In the genomic region with DNA sequence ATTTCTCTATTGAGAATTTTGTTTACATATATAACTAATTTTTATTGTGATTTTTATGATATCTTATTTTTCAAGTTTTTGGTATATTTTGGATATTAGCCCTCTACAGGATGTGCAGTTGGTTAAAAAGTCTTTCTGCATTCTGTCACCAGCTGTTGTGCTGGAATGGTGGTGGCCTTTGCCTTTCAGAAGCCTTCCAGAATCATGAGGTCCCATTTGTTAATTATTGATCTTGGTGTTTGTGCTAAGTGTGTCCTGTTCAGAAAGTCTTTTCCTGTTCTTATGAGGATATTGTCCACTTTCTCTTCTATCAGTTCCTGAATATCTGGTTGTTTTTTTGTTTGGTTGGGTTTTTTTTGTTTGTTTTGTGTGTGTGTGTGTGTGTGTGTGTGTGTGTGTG, we compare ENCODE assay signal across 22 mouse cellular contexts.
A peak's percentile ranks its signal among the peaks of the same experiment; 100 is the strongest.
DNase-seq lines count a peak whose midpoint lies in the region; ATAC-seq and TF ChIP-seq lines count a peak whose summit lies in the region.
"Had no signal": no experiment of that assay in that cellular context is flagged by ENCODE, and none has a peak within 500 bp of the region (broad histone marks: within the 10 kb centered on the region; RNA-seq: fewer than 3 reads in every experiment).

No protein-coding gene starts in this region.

- peak; percentile 68 for DNase-seq in kidney, adult 2 months
- no peak for DNase-seq in kidney, postnatal 4 days
- peak; percentile 65 for DNase-seq in kidney, adult 9 months
- peak; percentile 1 for DNase-seq in liver, adult 2 months (ENCODE audit: extremely low read depth, low read depth, low spot score)
- no peak for DNase-seq in liver, embryonic 11.5 days (ENCODE audit: low spot score)
- DNase-seq: adrenal gland, adult 2 months; adrenal gland, postnatal 10 days; adrenal gland, postnatal 25 days; cerebellum, adult 11 months; cerebellum, adult 18-20 months; cerebellum, adult 8-10 months; cerebellum, adult 9-11 months; cerebellum, postnatal 14 days; cerebellum, postnatal 36 days; embryo, embryonic 11 days had no signal

- no peak overlapping the region for H3K9ac ChIP-seq in kidney, embryonic 14.5 days (ENCODE audit: low read depth, low read length)
- H3K9ac ChIP-seq in liver, adult 2 months (ENCODE audit: low read depth, low read length): no peak overlapping the region
- no peak overlapping the region for H3K9ac ChIP-seq in liver, embryonic 11.5 days (ENCODE audit: low read depth, low read length)
- H3K9ac ChIP-seq: embryonic facial prominence, embryonic 13.5 days; embryonic facial prominence, embryonic 15.5 days; forebrain, embryonic 12.5 days had no signal

- H3K79me2 ChIP-seq in liver, adult 2 months (ENCODE audit: control insufficient read depth, insufficient read depth, low read length): no peaks in the 10 kb centered on the region

- H3K4me3 ChIP-seq in kidney, adult 2 months (ENCODE audit: insufficient read depth, low read depth, low read length): no peak overlapping the region
- no peak overlapping the region for H3K4me3 ChIP-seq in kidney, embryonic 14.5 days (ENCODE audit: low read length)
- no peak overlapping the region for H3K4me3 ChIP-seq in liver, adult 2 months (ENCODE audit: insufficient read depth, low read depth, low read length)
- no peak overlapping the region for H3K4me3 ChIP-seq in liver, embryonic 11.5 days (ENCODE audit: low read depth, low read length)
- H3K4me3 ChIP-seq: embryonic facial prominence, embryonic 13.5 days; embryonic facial prominence, embryonic 15.5 days; erythroblast, embryonic 14.5 days; forebrain, embryonic 10.5 days; forebrain, embryonic 12.5 days had no signal

- H3K36me3 ChIP-seq in kidney, adult 2 months (ENCODE audit: control insufficient read depth, insufficient read depth, low read length): no peaks in the 10 kb centered on the region
- H3K36me3 ChIP-seq in kidney, embryonic 14.5 days (ENCODE audit: control insufficient read depth, insufficient read depth, low read length): no peaks in the 10 kb centered on the region
- H3K36me3 ChIP-seq in liver, adult 2 months (ENCODE audit: control insufficient read depth, insufficient read depth, low read length): no peaks in the 10 kb centered on the region
- no peaks in the 10 kb centered on the region for H3K36me3 ChIP-seq in liver, embryonic 11.5 days (ENCODE audit: control insufficient read depth, insufficient read depth, low read length)
- H3K36me3 ChIP-seq: embryonic facial prominence, embryonic 13.5 days; embryonic facial prominence, embryonic 15.5 days; forebrain, embryonic 10.5 days; forebrain, embryonic 12.5 days had no signal

- ATAC-seq in kidney, embryonic 14.5 days (ENCODE audit: low FRiP score, low TSS enrichment): no peak
- ATAC-seq in liver, embryonic 11.5 days (replicated peaks; ENCODE audit: low FRiP score): no peak
- ATAC-seq: forebrain, embryonic 14.5 days had no signal

- no peaks in the 10 kb centered on the region for H3K4me1 ChIP-seq in kidney, adult 2 months (ENCODE audit: control insufficient read depth, insufficient read depth, low read length)
- H3K4me1 ChIP-seq in kidney, embryonic 14.5 days (ENCODE audit: control insufficient read depth, insufficient read depth, low read length): no peaks in the 10 kb centered on the region
- no peaks in the 10 kb centered on the region for H3K4me1 ChIP-seq in liver, adult 2 months (ENCODE audit: control insufficient read depth, insufficient read depth, low read length)
- no peaks in the 10 kb centered on the region for H3K4me1 ChIP-seq in liver, embryonic 11.5 days (replicated peaks; ENCODE audit: control insufficient read depth, insufficient read depth, low read length)
- H3K4me1 ChIP-seq: embryonic facial prominence, embryonic 13.5 days; embryonic facial prominence, embryonic 15.5 days; forebrain, embryonic 10.5 days; forebrain, embryonic 12.5 days had no signal

- no peaks in the 10 kb centered on the region for H3K27me3 ChIP-seq in kidney, adult 2 months (replicated peaks; ENCODE audit: control insufficient read depth, insufficient read depth, low read length)
- H3K27me3 ChIP-seq in kidney, embryonic 14.5 days (ENCODE audit: control insufficient read depth, insufficient read depth, low read length): no peaks in the 10 kb centered on the region
- H3K27me3 ChIP-seq in liver, adult 2 months (ENCODE audit: control insufficient read depth, insufficient read depth, low read length): no peaks in the 10 kb centered on the region
- no peaks in the 10 kb centered on the region for H3K27me3 ChIP-seq in liver, embryonic 11.5 days (replicated peaks; ENCODE audit: control insufficient read depth, insufficient read depth, low read length)
- H3K27me3 ChIP-seq: embryonic facial prominence, embryonic 13.5 days; embryonic facial prominence, embryonic 15.5 days; forebrain, embryonic 12.5 days had no signal

- no peak for TF ChIP-seq CTCF in kidney, adult 2 months (conservative IDR thresholded peaks at IDR 0.05; ENCODE audit: insufficient read depth, insufficient read length, low read depth, low read length)
- no peak for TF ChIP-seq CTCF in liver, adult 2 months (IDR thresholded peaks at IDR 0.05; ENCODE audit: low read depth, low read length)

- no peaks in the 10 kb centered on the region for H3K9me3 ChIP-seq in kidney, embryonic 14.5 days (ENCODE audit: control insufficient read depth, low read length)
- H3K9me3 ChIP-seq in liver, embryonic 11.5 days (ENCODE audit: control insufficient read depth, low read length): no peaks in the 10 kb centered on the region
- H3K9me3 ChIP-seq: embryonic facial prominence, embryonic 13.5 days; embryonic facial prominence, embryonic 15.5 days had no signal

- H3K27ac ChIP-seq in kidney, adult 2 months (ENCODE audit: insufficient read depth, low read depth, low read length): no peak overlapping the region
- H3K27ac ChIP-seq in kidney, embryonic 14.5 days (ENCODE audit: low read depth, low read length): no peak overlapping the region
- no peak overlapping the region for H3K27ac ChIP-seq in liver, adult 2 months (replicated peaks; ENCODE audit: insufficient read depth, low read depth, low read length)
- H3K27ac ChIP-seq in liver, embryonic 11.5 days (ENCODE audit: low read depth, low read length): no peak overlapping the region
- H3K27ac ChIP-seq: embryonic facial prominence, embryonic 13.5 days; embryonic facial prominence, embryonic 15.5 days; forebrain, embryonic 10.5 days; forebrain, embryonic 12.5 days had no signal

- H3K4me2 ChIP-seq in kidney, embryonic 14.5 days (replicated peaks; ENCODE audit: low read depth, low read length): no peak overlapping the region
- H3K4me2 ChIP-seq in liver, embryonic 11.5 days: no peak overlapping the region
- H3K4me2 ChIP-seq: embryonic facial prominence, embryonic 13.5 days; embryonic facial prominence, embryonic 15.5 days; forebrain, embryonic 12.5 days had no signal

- TF ChIP-seq POLR2A in kidney, adult 2 months (IDR thresholded peaks at IDR 0.05; ENCODE audit: low read depth, low read length): no peak
- TF ChIP-seq POLR2A in liver, adult 2 months (IDR thresholded peaks at IDR 0.05; ENCODE audit: extremely low read depth, insufficient read depth, low read length): no peak

Comparison
In these comparisons a context has a peak if more than half of its experiments do, and no peak if none do; other contexts are left out.
1. DNase-seq: peak in kidney, adult 2 months (single experiment), kidney, adult 9 months (single experiment) and liver, adult 2 months (single experiment); none in kidney, postnatal 4 days (0 of 2) and liver, embryonic 11.5 days (single experiment).